Mouse (Mus musculus): Measurements from ENCODE around the gene Fgd1. TPM values are rescaled to one million over a fixed set of nuclear protein-coding genes. Genes with fewer than 3 reads are reported as not detected.
A peak's percentile ranks its signal among the peaks of the same experiment; 100 is the strongest.

Gene Fgd1
- polyA plus RNA-seq, 1 experiment from 2014 or later = 10.8 TPM

GRCm38 (mm10) chrX:151096171-151097058, 50.5 kb downstream of the Fgd1 start, which contains the start of gene Tsr2:
Tsr2 (minus strand) TSS chrX:151096543.
- peak within 1 kb of the TSS; percentile 64 for H3K4me3 ChIP-seq

GRCm38 (mm10) chrX:151107301-151108067, 61.5 kb downstream of the Fgd1 start:
- no peak overlapping the region for H3K27ac ChIP-seq
- H3K4me1 ChIP-seq = no peaks in the 10 kb centered on the region
- H3K9ac ChIP-seq = no peak overlapping the region
- H3K4me2 ChIP-seq = no peak overlapping the region
- no peak overlapping the region for H3K4me3 ChIP-seq
- ATAC-seq (ENCODE audit: borderline replicate concordance, extremely low read depth, low FRiP score, low TSS enrichment) = no peak
- WGBS = 57% methylated on average over 7 of the region's 7 CpGs
- no peaks in the 10 kb centered on the region for H3K9me3 ChIP-seq
- H3K27me3 ChIP-seq = 0 out of 2 replicates have a peak, but pooled peaks cover 6% of the 10 kb centered on the region
- no peaks in the 10 kb centered on the region for H3K36me3 ChIP-seq

More at GRCm38 (mm10) chrX:151096171-151097058, 50.5 kb downstream of the Fgd1 start, which contains the start of gene Tsr2:
- no peaks in the 10 kb centered on the region for H3K9me3 ChIP-seq
- peak within 1 kb of the TSS; percentile 56 for H3K9ac ChIP-seq
- 29% methylated on average over 35 of the region's 35 CpGs for WGBS
- ATAC-seq (ENCODE audit: borderline replicate concordance, extremely low read depth, low FRiP score, low TSS enrichment) = peak; percentile 90
- H3K36me3 ChIP-seq = no peaks in the 10 kb centered on the region
- H3K27ac ChIP-seq = no peak within 1 kb of the TSS
- peak within 1 kb of the TSS; percentile 53 for H3K4me2 ChIP-seq
- no peaks in the 10 kb centered on the region; the same call in 1 of the 2 replicates for H3K27me3 ChIP-seq
- H3K4me1 ChIP-seq = no peaks in the 10 kb centered on the region

GRCm38 (mm10) chrX:151116795-151117194, 70.8 kb downstream of the Fgd1 start:
- H3K27me3 ChIP-seq = no peaks in the 10 kb centered on the region
- no peaks in the 10 kb centered on the region for H3K4me1 ChIP-seq
- H3K4me3 ChIP-seq = no peak overlapping the region
- no peaks in the 10 kb centered on the region for H3K9me3 ChIP-seq
- 15% methylated on average over 7 of the region's 7 CpGs for WGBS
- H3K36me3 ChIP-seq = no peaks in the 10 kb centered on the region
- ATAC-seq (ENCODE audit: borderline replicate concordance, extremely low read depth, low FRiP score, low TSS enrichment) = no peak
- H3K4me2 ChIP-seq = no peak overlapping the region
- no peak overlapping the region for H3K27ac ChIP-seq
- no peak overlapping the region for H3K9ac ChIP-seq

- ATAC-seq (ENCODE audit: borderline replicate concordance, extremely low read depth, low FRiP score, low TSS enrichment) = no peak
- Histone ChIP-seq H3K4me2 (no peak overlapping the region), H3K27me3 (no peaks in the 10 kb centered on the region), H3K9ac (no peak overlapping the region), H3K4me3 (no peak overlapping the region), H3K36me3 (no peaks in the 10 kb centered on the region), H3K27ac (no peak overlapping the region), H3K4me1 (no peaks in the 10 kb centered on the region), H3K9me3 (no peaks in the 10 kb centered on the region)
- WGBS = 16% methylated on average over 2 of the region's 2 CpGs
These were observed 71.5 kb downstream of the Fgd1 start for GRCm38 (mm10) chrX:151117432-151117831.

GRCm38 (mm10) chrX:151123933-151124332, 78.0 kb downstream of the Fgd1 start:
- Histone ChIP-seq H3K4me1 (no peaks in the 10 kb centered on the region), H3K4me3 (no peak overlapping the region), H3K9ac (no peak overlapping the region), H3K9me3 (no peaks in the 10 kb centered on the region), H3K36me3 (no peaks in the 10 kb centered on the region), H3K4me2 (no peak overlapping the region), H3K27me3 (no peaks in the 10 kb centered on the region), H3K27ac (no peak overlapping the region)
- 73% methylated on average over 2 of the region's 2 CpGs for WGBS
- ATAC-seq (ENCODE audit: borderline replicate concordance, extremely low read depth, low FRiP score, low TSS enrichment) = no peak

GRCm38 (mm10) chrX:151130493-151130892, 84.5 kb downstream of the Fgd1 start:
- no peak overlapping the region for H3K9ac ChIP-seq
- H3K4me3 ChIP-seq = no peak overlapping the region
- no peaks in the 10 kb centered on the region for H3K4me1 ChIP-seq
- H3K4me2 ChIP-seq = no peak overlapping the region
- no peaks in the 10 kb centered on the region for H3K27me3 ChIP-seq
- ATAC-seq (ENCODE audit: borderline replicate concordance, extremely low read depth, low FRiP score, low TSS enrichment) = no peak
- H3K27ac ChIP-seq = no peak overlapping the region
- no peaks in the 10 kb centered on the region for H3K9me3 ChIP-seq
- 77% methylated on average over 3 of the region's 3 CpGs for WGBS
- no peaks in the 10 kb centered on the region for H3K36me3 ChIP-seq

- no peaks in the 10 kb centered on the region for H3K36me3 ChIP-seq
- H3K9ac ChIP-seq = no peak overlapping the region
- WGBS = 19% methylated on average over 10 of the region's 10 CpGs
- no peaks in the 10 kb centered on the region for H3K27me3 ChIP-seq
- H3K4me3 ChIP-seq = 0 out of 2 replicates have a peak overlapping the region, but pooled peaks have one; percentile 14
- no peak for ATAC-seq (ENCODE audit: borderline replicate concordance, extremely low read depth, low FRiP score, low TSS enrichment)
- H3K27ac ChIP-seq = no peak overlapping the region
- no peaks in the 10 kb centered on the region for H3K4me1 ChIP-seq
- H3K9me3 ChIP-seq = no peaks in the 10 kb centered on the region
- H3K4me2 ChIP-seq = 0 out of 2 replicates have a peak overlapping the region, but pooled peaks have one; percentile 13
These were observed 86.8 kb downstream of the Fgd1 start for GRCm38 (mm10) chrX:151132785-151133184.

Other genes starting within 250 kb of the Fgd1 start
- 908 and 926 TPM in 2 replicates for gene Maged2, start 231.8 kb upstream of the Fgd1 start, polyA plus RNA-seq (2015; fragmentation: Nextera tagmentation; extraction: Ambion mirVana)
- 27.0 and 27.6 TPM in 2 replicates for gene Gnl3l, start 28.8 kb upstream of the Fgd1 start, polyA plus RNA-seq (2015; fragmentation: Nextera tagmentation; extraction: Ambion mirVana)
- gene Tsr2, start 50.4 kb downstream of the Fgd1 start, polyA plus RNA-seq (2015; fragmentation: Nextera tagmentation; extraction: Ambion mirVana) = 33.1 and 33.4 TPM in 2 replicates
- gene Wnk3, start 151.9 kb downstream of the Fgd1 start, polyA plus RNA-seq (2015; fragmentation: Nextera tagmentation; extraction: Ambion mirVana) = 1.5 and 1.6 TPM in 2 replicates

All from lung, embryonic 15.5 days (tissue).